Mouse (Mus musculus): ENCODE measurements around the gene Twistnb. TPM values are rescaled to one million over a fixed set of nuclear protein-coding genes. Genes with fewer than 3 reads are reported as not detected.

The Twistnb gene
- total RNA-seq (2021), result 1 to 10 TPM; 7.4 to 7.5 TPM

GRCm38 (mm10) chr12:33429387-33430160 is at the start of gene Twistnb:
TSS of gene Twistnb (plus strand) at chr12:33429635.
- intact Hi-C loops (cut with DNase I), result loop anchor here (5.0 kb wide), 2 partner anchors 402 to 517 kb away; no protein-coding TSS in a partner anchor
- peak; percentile 88 for DNase-seq (ENCODE audit: low spot score)

GRCm38 (mm10) chr12:33388842-33389241 is 40.6 kb upstream of the Twistnb start:
- DNase-seq (ENCODE audit: low spot score), result no peak
- intact Hi-C loops (cut with DNase I), result loop anchor here (2.0 to 5.0 kb wide), 2 partner anchors 36 to 1803 kb away; no protein-coding TSS in a partner anchor

- DNase-seq (ENCODE audit: low spot score), result no peak
- intact Hi-C loops (cut with DNase I), result loop anchor here (5.0 kb wide), 2 partner anchors 1266 to 1791 kb away; no protein-coding TSS in a partner anchor
These were observed 38.4 kb upstream of the Twistnb start for GRCm38 (mm10) chr12:33390844-33391560.

GRCm38 (mm10) chr12:33394804-33395623 is 34.4 kb upstream of the Twistnb start, which contains the start of gene Efcab10:
TSS of gene Efcab10 (plus strand) at chr12:33394854.
- intact Hi-C loops (cut with DNase I), result loop anchor here (5.0 kb wide), 2 partner anchors 1262 to 1787 kb away; no protein-coding TSS in a partner anchor
- no peak for DNase-seq (ENCODE audit: low spot score)

GRCm38 (mm10) chr12:33403265-33403693 is 26.2 kb upstream of the Twistnb start:
- intact Hi-C loops (cut with DNase I), result no loop called here
- no peak for DNase-seq (ENCODE audit: low spot score)

GRCm38 (mm10) chr12:33404996-33405395 is 24.4 kb upstream of the Twistnb start:
- no peak for DNase-seq (ENCODE audit: low spot score)
- intact Hi-C loops (cut with DNase I), result no loop called here

GRCm38 (mm10) chr12:33405398-33406026 is 23.9 kb upstream of the Twistnb start:
- intact Hi-C loops (cut with DNase I), result no loop called here
- no peak for DNase-seq (ENCODE audit: low spot score)

- no peak for DNase-seq (ENCODE audit: low spot score)
- intact Hi-C loops (cut with DNase I), result no loop called here
These were observed 17.8 kb upstream of the Twistnb start for GRCm38 (mm10) chr12:33411580-33412151.

- intact Hi-C loops (cut with DNase I), result loop anchor here (2.0 kb wide), 1 partner anchor 36 kb away; no protein-coding TSS in a partner anchor
- no peak for DNase-seq (ENCODE audit: low spot score)
These were observed 5.1 kb upstream of the Twistnb start for GRCm38 (mm10) chr12:33424329-33424728.

GRCm38 (mm10) chr12:33427293-33427692 is 2.1 kb upstream of the Twistnb start:
- intact Hi-C loops (cut with DNase I), result loop anchor here (5.0 kb wide), 2 partner anchors 400 to 515 kb away; no protein-coding TSS in a partner anchor
- DNase-seq (ENCODE audit: low spot score), result no peak

- intact Hi-C loops (cut with DNase I), result loop anchor here (5.0 kb wide), 2 partner anchors 400 to 515 kb away; no protein-coding TSS in a partner anchor
- DNase-seq (ENCODE audit: low spot score), result no peak
These were observed 1.7 kb upstream of the Twistnb start for GRCm38 (mm10) chr12:33427726-33428125.

GRCm38 (mm10) chr12:33433812-33434211 is 4.4 kb downstream of the Twistnb start:
- DNase-seq (ENCODE audit: low spot score), result no peak
- intact Hi-C loops (cut with DNase I), result no loop called here

- intact Hi-C loops (cut with DNase I), result no loop called here
- no peak for DNase-seq (ENCODE audit: low spot score)
These were observed 5.3 kb downstream of the Twistnb start for GRCm38 (mm10) chr12:33434758-33435157.

GRCm38 (mm10) chr12:33455418-33455817 is 26.0 kb downstream of the Twistnb start:
- intact Hi-C loops (cut with DNase I), result no loop called here
- no peak for DNase-seq (ENCODE audit: low spot score)

GRCm38 (mm10) chr12:33456242-33456641 is 26.8 kb downstream of the Twistnb start:
- DNase-seq (ENCODE audit: low spot score), result no peak
- intact Hi-C loops (cut with DNase I), result no loop called here

- no peak for DNase-seq (ENCODE audit: low spot score)
- intact Hi-C loops (cut with DNase I), result loop anchor here (5.0 to 10.0 kb wide), 2 partner anchors 1176 to 1704 kb away; no protein-coding TSS in a partner anchor
These were observed 51.5 kb downstream of the Twistnb start for GRCm38 (mm10) chr12:33480975-33481374.

- intact Hi-C loops (cut with DNase I), result loop anchor here (5.0 to 10.0 kb wide), 2 partner anchors 1174 to 1702 kb away; no protein-coding TSS in a partner anchor
- no peak for DNase-seq (ENCODE audit: low spot score)
These were observed 53.5 kb downstream of the Twistnb start for GRCm38 (mm10) chr12:33482931-33483330.

All from heart, postnatal 25 days (tissue).